Mouse (Mus musculus): ENCODE measurements around the gene Tbxas1. TPM values are rescaled to one million over a fixed set of nuclear protein-coding genes. Genes with fewer than 3 reads are reported as not detected.

Tbxas1 gene
- polyA plus RNA-seq, 1 experiment from 2014 or later = 2.0 TPM

GRCm38 (mm10) chr6:38966839-38967238, 91.6 kb downstream of the Tbxas1 start:
- WGBS = 94% methylated on average over 5 of the region's 5 CpGs

GRCm38 (mm10) chr6:38967288-38967687, 92.1 kb downstream of the Tbxas1 start:
- H3K9ac ChIP-seq (replicated peaks; ENCODE audit: low read depth, low read length) = no peak overlapping the region
- H3K4me1 ChIP-seq (ENCODE audit: control insufficient read depth, insufficient read depth, low read length) = 0 out of 2 replicates have a peak, but pooled peaks cover 4% of the 10 kb centered on the region
- H3K27ac ChIP-seq (ENCODE audit: low read depth, low read length) = no peak overlapping the region
- H3K9me3 ChIP-seq (ENCODE audit: control insufficient read depth, low read length) = no peaks in the 10 kb centered on the region
- no peaks in the 10 kb centered on the region for H3K36me3 ChIP-seq (ENCODE audit: control insufficient read depth, insufficient read depth, low read length)
- H3K4me2 ChIP-seq (ENCODE audit: low read depth, low read length) = no peak overlapping the region
- no peak overlapping the region for H3K4me3 ChIP-seq (ENCODE audit: low read depth, low read length)
- ATAC-seq (ENCODE audit: low read depth) = no peak
- WGBS = 59% methylated on average over 6 of the region's 6 CpGs
- H3K27me3 ChIP-seq (ENCODE audit: control insufficient read depth, insufficient read depth, low read length) = no peaks in the 10 kb centered on the region

More at GRCm38 (mm10) chr6:38966839-38967238, 91.6 kb downstream of the Tbxas1 start:
- no peak for ATAC-seq (ENCODE audit: low read depth)
- 0 out of 2 replicates have a peak, but pooled peaks cover 4% of the 10 kb centered on the region for H3K4me1 ChIP-seq (ENCODE audit: control insufficient read depth, insufficient read depth, low read length)
- H3K4me3 ChIP-seq (ENCODE audit: low read depth, low read length) = no peak overlapping the region
- no peaks in the 10 kb centered on the region for H3K9me3 ChIP-seq (ENCODE audit: control insufficient read depth, low read length)
- no peak overlapping the region for H3K27ac ChIP-seq (ENCODE audit: low read depth, low read length)
- H3K4me2 ChIP-seq (ENCODE audit: low read depth, low read length) = no peak overlapping the region
- H3K36me3 ChIP-seq (ENCODE audit: control insufficient read depth, insufficient read depth, low read length) = no peaks in the 10 kb centered on the region
- no peaks in the 10 kb centered on the region for H3K27me3 ChIP-seq (ENCODE audit: control insufficient read depth, insufficient read depth, low read length)
- no peak overlapping the region for H3K9ac ChIP-seq (replicated peaks; ENCODE audit: low read depth, low read length)

- H3K27me3 ChIP-seq (ENCODE audit: control insufficient read depth, insufficient read depth, low read length) = no peaks in the 10 kb centered on the region
- H3K4me2 ChIP-seq (ENCODE audit: low read depth, low read length) = no peak overlapping the region
- no peak overlapping the region for H3K9ac ChIP-seq (replicated peaks; ENCODE audit: low read depth, low read length)
- ATAC-seq (ENCODE audit: low read depth) = no peak
- no peaks in the 10 kb centered on the region for H3K36me3 ChIP-seq (ENCODE audit: control insufficient read depth, insufficient read depth, low read length)
- no peaks in the 10 kb centered on the region for H3K9me3 ChIP-seq (ENCODE audit: control insufficient read depth, low read length)
- H3K27ac ChIP-seq (ENCODE audit: low read depth, low read length) = no peak overlapping the region
- H3K4me1 ChIP-seq (ENCODE audit: control insufficient read depth, insufficient read depth, low read length) = 0 out of 2 replicates have a peak, but pooled peaks cover 4% of the 10 kb centered on the region
- no peak overlapping the region for H3K4me3 ChIP-seq (ENCODE audit: low read depth, low read length)
- 91% methylated on average over 5 of the region's 5 CpGs for WGBS
Measured at GRCm38 (mm10) chr6:38967988-38968387, 92.8 kb downstream of the Tbxas1 start.

DNA sequence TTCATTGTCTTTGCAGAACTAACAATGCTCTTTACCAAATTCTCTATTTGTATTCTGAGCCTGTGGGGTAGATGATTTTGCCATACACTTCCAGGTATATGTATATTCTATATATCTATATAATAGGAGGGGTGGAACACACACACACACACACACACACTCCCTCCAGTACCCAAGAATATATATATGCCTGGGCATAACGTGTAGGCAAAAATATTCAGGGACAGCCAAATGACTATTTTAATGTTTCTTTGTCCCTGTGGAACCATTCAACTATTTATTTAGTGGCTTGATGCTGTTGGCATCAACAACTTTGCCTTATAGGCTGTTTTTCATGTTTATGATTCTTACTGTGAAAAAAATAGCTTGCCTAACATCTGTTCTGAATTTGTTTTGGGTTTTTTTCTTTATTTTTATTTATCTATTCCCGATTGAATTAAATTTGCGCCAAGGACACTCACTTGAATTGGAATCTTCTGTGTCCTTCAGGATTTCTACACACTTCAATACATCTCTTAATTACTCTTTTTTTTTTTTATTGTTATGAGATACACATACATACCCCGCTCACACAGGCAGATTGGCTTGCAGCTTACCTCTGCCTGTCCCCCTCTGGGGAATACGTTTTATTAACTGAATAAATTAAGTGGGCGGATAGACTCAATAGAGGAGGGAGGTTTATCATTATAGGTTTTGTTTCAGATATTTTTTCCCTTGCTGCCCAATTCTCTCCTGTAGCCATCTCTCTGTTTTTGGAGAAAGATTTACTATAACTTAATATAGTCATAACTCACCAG, 94.9 kb downstream of the Tbxas1 start:
- Histone ChIP-seq H3K4me1 (ENCODE audit: control insufficient read depth, insufficient read depth, low read length) (0 out of 2 replicates have a peak, but pooled peaks cover 4% of the 10 kb centered on the region), H3K9ac (replicated peaks; ENCODE audit: low read depth, low read length) (no peak overlapping the region), H3K9me3 (ENCODE audit: control insufficient read depth, low read length) (no peaks in the 10 kb centered on the region), H3K27me3 (ENCODE audit: control insufficient read depth, insufficient read depth, low read length) (no peaks in the 10 kb centered on the region), H3K4me2 (ENCODE audit: low read depth, low read length) (no peak overlapping the region), H3K27ac (ENCODE audit: low read depth, low read length) (peak overlapping the region; percentile 87), H3K36me3 (ENCODE audit: control insufficient read depth, insufficient read depth, low read length) (no peaks in the 10 kb centered on the region), H3K4me3 (ENCODE audit: low read depth, low read length) (no peak overlapping the region)
- peak; percentile 89 for ATAC-seq (ENCODE audit: low read depth)
- 40% methylated on average over 6 of the region's 6 CpGs for WGBS

DNA sequence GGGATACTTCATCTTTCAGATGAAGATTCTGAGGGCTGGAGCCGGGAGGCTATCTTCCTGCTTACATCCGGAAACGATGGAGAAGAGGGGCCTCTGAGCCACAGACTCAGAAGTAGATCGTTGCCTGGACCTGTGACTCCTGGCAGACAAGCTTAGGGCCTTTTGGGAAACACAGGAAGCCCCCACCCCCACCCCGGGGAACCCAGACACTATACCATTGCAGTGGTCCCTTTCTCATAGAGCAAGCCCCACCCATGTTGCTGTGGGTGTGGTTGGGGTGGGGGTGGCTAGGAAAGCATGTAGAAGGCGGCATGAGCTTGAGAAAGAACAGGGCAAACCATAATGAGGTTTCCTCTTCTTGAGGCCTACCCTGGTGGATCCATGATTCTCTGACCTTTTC, 95.6 kb downstream of the Tbxas1 start:
- Histone ChIP-seq H3K27ac (ENCODE audit: low read depth, low read length) (peak overlapping the region; percentile 87), H3K4me3 (ENCODE audit: low read depth, low read length) (no peak overlapping the region), H3K4me2 (ENCODE audit: low read depth, low read length) (no peak overlapping the region), H3K27me3 (ENCODE audit: control insufficient read depth, insufficient read depth, low read length) (no peaks in the 10 kb centered on the region), H3K36me3 (ENCODE audit: control insufficient read depth, insufficient read depth, low read length) (no peaks in the 10 kb centered on the region), H3K4me1 (ENCODE audit: control insufficient read depth, insufficient read depth, low read length) (0 out of 2 replicates have a peak, but pooled peaks cover 4% of the 10 kb centered on the region), H3K9ac (replicated peaks; ENCODE audit: low read depth, low read length) (no peak overlapping the region), H3K9me3 (ENCODE audit: control insufficient read depth, low read length) (no peaks in the 10 kb centered on the region)
- 48% methylated on average over 6 of the region's 6 CpGs for WGBS
- peak; percentile 59 for ATAC-seq (ENCODE audit: low read depth)

DNA sequence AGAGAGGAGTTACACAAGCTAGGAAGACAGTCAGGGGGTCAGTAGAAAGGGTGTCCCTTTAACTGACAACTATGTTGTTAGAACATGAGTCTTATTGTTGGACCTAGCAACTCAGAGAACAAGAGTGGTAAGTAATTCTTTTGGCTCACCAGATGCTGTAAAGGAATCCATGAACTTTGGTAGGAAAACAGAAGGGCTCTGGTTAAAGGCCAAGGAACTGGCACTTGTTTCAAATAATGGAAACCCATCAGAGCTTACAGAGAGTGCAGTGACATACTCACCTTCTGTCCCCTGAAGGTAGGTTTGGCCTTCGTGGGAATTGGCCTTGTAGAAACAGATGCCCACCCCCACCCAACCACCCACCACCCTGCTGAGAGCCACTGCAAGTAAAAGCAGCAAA, 97.6 kb downstream of the Tbxas1 start:
- no peaks in the 10 kb centered on the region for H3K36me3 ChIP-seq (ENCODE audit: control insufficient read depth, insufficient read depth, low read length)
- H3K27me3 ChIP-seq (ENCODE audit: control insufficient read depth, insufficient read depth, low read length) = no peaks in the 10 kb centered on the region
- no peak overlapping the region for H3K4me3 ChIP-seq (ENCODE audit: low read depth, low read length)
- 0 out of 2 replicates have a peak, but pooled peaks cover 4% of the 10 kb centered on the region for H3K4me1 ChIP-seq (ENCODE audit: control insufficient read depth, insufficient read depth, low read length)
- no peaks in the 10 kb centered on the region for H3K9me3 ChIP-seq (ENCODE audit: control insufficient read depth, low read length)
- 54% methylated on average over 1 of the region's 1 CpGs for WGBS
- no peak overlapping the region for H3K9ac ChIP-seq (replicated peaks; ENCODE audit: low read depth, low read length)
- no peak overlapping the region for H3K27ac ChIP-seq (ENCODE audit: low read depth, low read length)
- no peak overlapping the region for H3K4me2 ChIP-seq (ENCODE audit: low read depth, low read length)
- no peak for ATAC-seq (ENCODE audit: low read depth)

DNA sequence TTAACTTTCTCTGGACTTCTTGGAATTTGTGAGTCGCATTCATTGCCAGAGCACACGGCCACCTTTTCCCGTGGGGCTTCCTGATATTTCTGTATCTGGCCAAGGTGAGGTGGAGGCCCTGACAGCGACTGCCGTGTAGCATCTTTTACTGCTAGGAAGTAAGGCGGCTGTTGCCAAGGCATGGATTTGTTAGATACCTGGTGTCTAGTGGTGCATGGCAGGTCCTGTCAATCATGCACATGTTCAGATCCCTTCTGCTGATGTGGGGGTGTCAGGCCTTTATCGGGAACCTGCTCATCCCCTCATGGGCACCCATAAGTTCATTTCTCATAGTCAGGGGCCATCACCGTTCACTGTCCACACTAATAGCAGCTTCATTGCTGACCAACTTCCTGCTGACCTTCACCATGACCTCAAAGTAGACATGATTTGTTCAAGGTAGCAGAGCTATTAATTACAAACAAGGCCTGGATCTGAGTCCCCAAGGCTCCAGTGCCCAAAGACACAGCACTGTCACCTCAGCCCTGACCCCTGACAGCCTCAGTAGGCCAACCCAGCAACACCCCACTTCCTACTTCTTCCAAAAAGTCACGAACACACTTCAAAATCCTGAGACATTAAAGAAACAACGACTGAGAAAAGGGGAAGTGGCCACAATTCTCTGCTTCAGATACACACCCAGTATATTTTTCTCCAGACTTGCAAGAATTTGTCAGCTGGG, 98.4 kb downstream of the Tbxas1 start:
- Histone ChIP-seq H3K4me1 (ENCODE audit: control insufficient read depth, insufficient read depth, low read length) (0 out of 2 replicates have a peak, but pooled peaks cover 4% of the 10 kb centered on the region), H3K9ac (replicated peaks; ENCODE audit: low read depth, low read length) (no peak overlapping the region), H3K27me3 (ENCODE audit: control insufficient read depth, insufficient read depth, low read length) (no peaks in the 10 kb centered on the region), H3K27ac (ENCODE audit: low read depth, low read length) (no peak overlapping the region), H3K9me3 (ENCODE audit: control insufficient read depth, low read length) (no peaks in the 10 kb centered on the region), H3K4me2 (ENCODE audit: low read depth, low read length) (no peak overlapping the region), H3K4me3 (ENCODE audit: low read depth, low read length) (no peak overlapping the region), H3K36me3 (ENCODE audit: control insufficient read depth, insufficient read depth, low read length) (no peaks in the 10 kb centered on the region)
- no peak for ATAC-seq (ENCODE audit: low read depth)
- WGBS = 90% methylated on average over 10 of the region's 10 CpGs

DNA sequence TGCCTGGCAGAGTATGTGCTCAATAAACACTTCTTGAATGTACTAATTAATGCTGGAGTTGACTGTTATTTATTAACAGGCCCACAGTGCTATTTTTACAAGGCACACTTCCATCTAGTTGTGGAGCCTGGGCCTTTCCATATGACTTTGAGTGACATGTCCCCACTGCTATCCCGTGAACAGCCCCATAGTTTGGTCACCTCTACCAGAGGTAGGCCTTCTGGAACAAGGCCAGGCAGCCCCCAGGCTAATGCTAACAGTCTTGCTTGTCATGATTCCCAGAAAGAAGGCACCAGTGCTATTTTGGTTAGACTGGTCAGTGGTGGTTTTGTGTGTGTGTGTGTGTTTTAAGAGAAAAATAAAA, 98.9 kb downstream of the Tbxas1 start:
- Histone ChIP-seq H3K36me3 (ENCODE audit: control insufficient read depth, insufficient read depth, low read length) (no peaks in the 10 kb centered on the region), H3K27ac (ENCODE audit: low read depth, low read length) (no peak overlapping the region), H3K9me3 (ENCODE audit: control insufficient read depth, low read length) (no peaks in the 10 kb centered on the region), H3K27me3 (ENCODE audit: control insufficient read depth, insufficient read depth, low read length) (no peaks in the 10 kb centered on the region), H3K9ac (replicated peaks; ENCODE audit: low read depth, low read length) (no peak overlapping the region), H3K4me2 (ENCODE audit: low read depth, low read length) (no peak overlapping the region), H3K4me3 (ENCODE audit: low read depth, low read length) (no peak overlapping the region), H3K4me1 (ENCODE audit: control insufficient read depth, insufficient read depth, low read length) (0 out of 2 replicates have a peak, but pooled peaks cover 4% of the 10 kb centered on the region)
- no peak for ATAC-seq (ENCODE audit: low read depth)
- 79% methylated on average over 1 of the region's 1 CpGs for WGBS

Data from neural tube, embryonic 14.5 days (tissue).